Mouse (Mus musculus): Measurements from ENCODE around the gene Pnkp. TPM values are rescaled to one million over a fixed set of nuclear protein-coding genes. Genes with fewer than 3 reads are reported as not detected.

Gene Pnkp
- total and polyA plus RNA-seq, 3 experiments = 14.8 to 41.6 (median 22.2) TPM

- Histone ChIP-seq H3K4me3 (replicated peaks in 1 of 3; ENCODE audit: low read depth in 2 of 3, low read length in 2 of 3, poor library complexity in 1 of 3) (no peak overlapping the region), H3K27ac (ENCODE audit: insufficient read depth, low read depth) (no peak overlapping the region), H3K79me2 (replicated peaks; ENCODE audit: control insufficient read depth, extremely low read depth, insufficient read depth, poor library complexity, severe bottlenecking) (peaks cover 14% of the 10 kb centered on the region), H3K9me3 (replicated peaks; ENCODE audit: low read length) (no peaks in the 10 kb centered on the region), H3K27me3 (replicated peaks) (no peaks in the 10 kb centered on the region), H3K4me1 (ENCODE audit: control insufficient read depth in 1 of 2, insufficient read depth in 2 of 2) (peaks cover 10 to 19% of the 10 kb centered on the region in 2 experiments), H3K4me2 (ENCODE audit: insufficient read depth, low read depth, poor library complexity, severe bottlenecking) (peak overlapping the region; percentile 85; the same call in 1 of the 2 replicates), H3K9ac (ENCODE audit: insufficient read depth, low read depth) (peak overlapping the region; percentile 94; the same call in 1 of the 2 replicates), H3K36me3 (replicated peaks in 1 of 2; ENCODE audit: control insufficient read depth in 1 of 2, insufficient read depth in 1 of 2, low read length in 1 of 2) (peaks cover 17 to 49% of the 10 kb centered on the region in 2 experiments)
- dilution Hi-C loops (cut with MboI; ENCODE audit: extremely low pct_ligation_motif_present, extremely low pct_unique_long_range_greater_than_20kb, low sequenced_read_pairs) = no loop called here
- no peak for TF ChIP-seq ZNF384 (IDR thresholded peaks at IDR 0.05; ENCODE audit: low read depth, low read length)
- TF ChIP-seq TBP (conservative IDR thresholded peaks at IDR 0.05; ENCODE audit: low read depth, low read length) = no peak
- TF ChIP-seq CHD1 (IDR thresholded peaks at IDR 0.05; ENCODE audit: low read depth, low read length) = no peak
- no peak for TF ChIP-seq EP300 (IDR thresholded peaks at IDR 0.05; ENCODE audit: low read length)
- no peak for TF ChIP-seq MAFK (IDR thresholded peaks at IDR 0.05; ENCODE audit: insufficient replicate concordance, low read length)
- TF ChIP-seq BHLHE40 (IDR thresholded peaks at IDR 0.05; ENCODE audit: low read depth, low read length) = no peak
- TF ChIP-seq MEF2A (IDR thresholded peaks at IDR 0.05; ENCODE audit: borderline replicate concordance, low read depth, low read length) = no peak
- no peak for TF ChIP-seq ZC3H11A (IDR thresholded peaks at IDR 0.05; ENCODE audit: low read depth, low read length)
- no peak for TF ChIP-seq KAT2A (IDR thresholded peaks at IDR 0.05; ENCODE audit: insufficient replicate concordance, low read length)
- TF ChIP-seq POLR2AphosphoS2 (IDR thresholded peaks at IDR 0.05; ENCODE audit: low read depth, low read length) = no peak
- no peak for TF ChIP-seq CHD2 (IDR thresholded peaks at IDR 0.05; ENCODE audit: low read length)
- no peak for TF ChIP-seq CTCF (conservative IDR thresholded peaks at IDR 0.05 in 1 of 2, IDR thresholded peaks at IDR 0.05 in 1 of 2; ENCODE audit: low read depth in 2 of 2, low read length in 2 of 2)
- TF ChIP-seq RCOR1 (conservative IDR thresholded peaks at IDR 0.05; ENCODE audit: low read depth, low read length) = no peak
- no peak for TF ChIP-seq UBTF (IDR thresholded peaks at IDR 0.05; ENCODE audit: low read depth, low read length)
- no peak for TF ChIP-seq ZKSCAN1 (IDR thresholded peaks at IDR 0.05; ENCODE audit: borderline replicate concordance, low read depth, low read length)
- TF ChIP-seq E2F4 (IDR thresholded peaks at IDR 0.05; ENCODE audit: insufficient replicate concordance, low read depth, low read length) = no peak
- no peak for TF ChIP-seq SMC3 (IDR thresholded peaks at IDR 0.05; ENCODE audit: low read depth, low read length)
- no peak for TF ChIP-seq PAX5 (IDR thresholded peaks at IDR 0.05; ENCODE audit: low read length)
- no peak for TF ChIP-seq POLR2A (IDR thresholded peaks at IDR 0.05; ENCODE audit: low read depth, low read length)
- no peak for TF ChIP-seq NELFE (IDR thresholded peaks at IDR 0.05; ENCODE audit: low read depth, low read length)
- in situ Hi-C loops (cut with MboI; ENCODE audit: low pct_ligation_motif_present, low pct_unique_long_range_greater_than_20kb, low sequenced_read_pairs) = no loop called here
- DNase-seq (ENCODE audit: extremely low read depth) = no peak
Observed at GRCm38 (mm10) chr7:44890737-44891136, 33.8 kb downstream of the Pnkp start.

- no peak for TF ChIP-seq JUN (IDR thresholded peaks at IDR 0.05; ENCODE audit: insufficient read depth, low read depth, low read length)
- TF ChIP-seq JUND (conservative IDR thresholded peaks at IDR 0.05; ENCODE audit: low read depth, low read length) = no peak
- Histone ChIP-seq H3K4me3 (replicated peaks in 1 of 3; ENCODE audit: low read depth in 2 of 3, low read length in 2 of 3, poor library complexity in 1 of 3) (peak overlapping the region; percentile 88 to 91 (median 90)), H3K27ac (ENCODE audit: insufficient read depth, low read depth) (no peak overlapping the region), H3K4me2 (ENCODE audit: insufficient read depth, low read depth, poor library complexity, severe bottlenecking) (peak overlapping the region; percentile 85), H3K79me2 (replicated peaks; ENCODE audit: control insufficient read depth, extremely low read depth, insufficient read depth, poor library complexity, severe bottlenecking) (peaks cover 14% of the 10 kb centered on the region), H3K27me3 (replicated peaks) (no peaks in the 10 kb centered on the region), H3K36me3 (replicated peaks in 1 of 2; ENCODE audit: control insufficient read depth in 1 of 2, insufficient read depth in 1 of 2, low read length in 1 of 2) (peaks cover 11 to 40% of the 10 kb centered on the region in 2 experiments), H3K9me3 (replicated peaks; ENCODE audit: low read length) (no peaks in the 10 kb centered on the region), H3K4me1 (ENCODE audit: control insufficient read depth in 1 of 2, insufficient read depth in 2 of 2) (peaks cover 10 to 19% of the 10 kb centered on the region in 2 experiments), H3K9ac (ENCODE audit: insufficient read depth, low read depth) (peak overlapping the region; percentile 94)
- no peak for DNase-seq (ENCODE audit: extremely low read depth)
- dilution Hi-C loops (cut with MboI; ENCODE audit: extremely low pct_ligation_motif_present, extremely low pct_unique_long_range_greater_than_20kb, low sequenced_read_pairs) (no loop called here), in situ Hi-C loops (cut with MboI; ENCODE audit: low pct_ligation_motif_present, low pct_unique_long_range_greater_than_20kb, low sequenced_read_pairs) (no loop called here)
Observed at GRCm38 (mm10) chr7:44891611-44892010, 34.7 kb downstream of the Pnkp start.
